Mouse (Mus musculus) left cerebral cortex, postnatal 25 days (tissue): ENCODE measurements around the gene Rdm1. TPM values are rescaled to one million over a fixed set of nuclear protein-coding genes. Genes with fewer than 3 reads are reported as not detected.
A peak's percentile ranks its signal among the peaks of the same experiment; 100 is the strongest.

ENCODE experiments used
- DNase-seq, 2 experiments: peaks; one replicate each; pipeline ENCODE4 v3.0.0; 2022; ENCODE audit warnings: low spot score in 2 of 2, mixed read lengths in 1 of 2
- intact Hi-C: fragments of 180-260 bp; cut with DNase I; formaldehyde crosslinking; loops from one replicate; pipeline ENCODE4 v1.15.1; 2025
- total RNA-seq, 2 experiments: library from RNA; stranded (reverse); gene quantifications; 2 replicates each; pipeline ENCODE4 v1.2.3; 2021

The Rdm1 gene
- total RNA-seq, 2 experiments from 2014 or later, result 6.0 to 7.2 TPM

DNA sequence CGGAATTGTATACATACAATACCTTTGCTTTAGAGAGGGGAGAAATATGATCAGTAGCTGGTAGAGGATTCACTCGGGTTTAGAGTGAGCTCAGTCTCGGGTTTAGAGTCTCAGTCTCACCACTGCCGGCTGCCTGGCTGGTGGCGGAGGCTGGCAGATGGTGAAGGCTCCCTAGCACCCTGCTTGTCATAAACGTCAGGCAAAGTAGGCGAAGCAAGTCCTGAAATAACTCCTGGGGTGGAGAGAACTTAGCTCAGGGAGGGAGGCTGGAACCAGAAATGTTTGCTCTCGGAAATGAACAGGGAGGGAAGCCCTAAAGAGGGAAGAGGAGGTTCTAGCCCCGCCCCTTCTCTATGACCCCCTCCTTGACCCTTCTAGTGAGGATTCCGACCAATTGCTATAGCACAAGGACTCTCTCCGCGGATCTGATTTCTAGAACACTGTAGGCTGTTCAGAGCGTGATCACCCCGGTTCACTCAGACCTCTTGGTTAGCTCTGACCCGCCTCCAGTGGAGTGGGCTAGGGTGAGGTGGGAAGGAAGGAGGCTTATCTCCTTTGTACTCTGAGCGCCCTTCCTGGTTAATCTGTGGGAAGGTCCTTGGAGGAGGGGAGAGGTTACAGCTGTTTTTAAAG is 46.1 kb downstream of the Rdm1 start:
- intact Hi-C loops, result loop anchor here (1.0 kb wide), 1 partner anchor 14 kb away; no protein-coding TSS in a partner anchor
- DNase-seq, result peak; percentile 78 to 96

DNA sequence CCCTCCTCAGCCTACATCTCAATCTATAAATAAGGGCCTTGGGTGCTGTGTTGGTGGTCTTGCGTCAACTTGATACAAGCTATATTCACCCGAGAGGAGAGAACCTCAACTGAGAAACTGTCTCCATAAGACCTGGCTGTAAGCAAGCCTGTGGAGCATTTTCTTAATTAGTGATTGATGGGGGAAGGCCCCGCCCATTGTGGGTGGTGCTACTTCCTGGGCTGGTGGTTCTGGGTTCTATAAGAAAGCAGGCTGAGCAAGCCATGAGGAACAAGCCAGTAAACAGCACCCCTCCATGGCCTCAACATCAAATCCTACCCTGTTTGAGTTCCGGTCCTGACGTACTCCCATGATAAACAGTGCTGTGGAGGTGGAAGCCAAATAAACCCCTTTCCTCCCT is 47.1 kb downstream of the Rdm1 start:
- no peak for DNase-seq
- intact Hi-C loops, result no loop called here

DNA sequence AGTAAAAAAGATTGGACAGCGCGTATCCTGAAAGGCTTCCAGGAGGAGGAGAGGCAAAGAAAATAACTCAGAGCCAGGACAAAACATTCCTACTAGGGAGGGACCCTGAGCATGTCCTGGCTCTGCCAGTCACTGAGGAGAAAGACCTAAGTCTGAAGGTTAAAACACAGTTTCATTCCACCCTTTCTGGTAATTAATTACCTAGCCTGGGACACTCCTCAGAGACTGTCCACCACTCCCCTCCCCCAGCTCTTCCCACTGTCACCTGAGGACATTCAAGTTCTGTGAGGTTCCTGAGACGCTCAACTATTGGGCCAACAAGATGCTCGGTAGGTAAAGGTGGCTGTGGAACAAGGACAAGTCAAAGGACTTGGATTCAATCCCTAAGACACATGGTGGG is 48.4 kb downstream of the Rdm1 start:
- intact Hi-C loops, result no loop called here
- DNase-seq, result no peak

DNA sequence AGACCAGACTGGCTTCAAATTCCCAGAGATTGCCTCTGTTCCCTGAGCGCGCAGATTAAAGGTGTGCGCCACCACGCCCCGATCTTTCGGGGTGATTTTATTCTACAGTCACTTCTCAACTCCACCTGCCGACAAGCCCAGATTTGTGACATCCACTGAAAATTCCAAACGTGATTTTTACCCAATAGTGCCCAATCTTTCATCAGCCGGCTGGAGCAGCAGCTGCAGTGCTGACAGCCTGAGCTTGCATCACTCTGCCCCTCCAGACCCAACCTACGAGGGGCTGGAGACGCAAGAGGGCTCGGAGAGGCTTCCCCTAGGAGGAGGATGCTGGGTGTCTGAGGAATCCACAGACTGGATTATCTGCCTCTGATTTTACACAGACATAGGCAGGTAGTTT is 50.7 kb downstream of the Rdm1 start:
- intact Hi-C loops, result no loop called here
- DNase-seq, result no peak

DNA sequence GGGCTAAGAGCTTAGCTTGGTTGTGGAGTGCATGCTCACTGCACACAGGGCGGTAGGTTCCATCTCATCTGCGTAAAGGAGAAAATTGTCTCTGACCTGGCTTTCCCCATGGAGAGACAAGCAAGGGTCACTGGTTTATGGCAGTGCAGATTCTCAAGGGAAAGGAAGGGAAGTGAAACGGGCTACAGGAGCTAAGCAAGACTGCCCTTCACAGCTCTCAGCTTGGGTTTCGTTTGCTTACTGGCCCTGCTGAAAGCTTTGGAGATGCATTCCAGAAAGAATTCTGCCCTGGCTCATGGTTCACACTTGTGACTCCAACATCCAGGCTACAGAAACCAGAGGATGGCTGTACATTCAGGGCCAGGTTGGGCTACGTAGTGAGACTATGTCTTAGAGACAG is 51.8 kb downstream of the Rdm1 start:
- intact Hi-C loops, result no loop called here
- DNase-seq, result no peak

DNA sequence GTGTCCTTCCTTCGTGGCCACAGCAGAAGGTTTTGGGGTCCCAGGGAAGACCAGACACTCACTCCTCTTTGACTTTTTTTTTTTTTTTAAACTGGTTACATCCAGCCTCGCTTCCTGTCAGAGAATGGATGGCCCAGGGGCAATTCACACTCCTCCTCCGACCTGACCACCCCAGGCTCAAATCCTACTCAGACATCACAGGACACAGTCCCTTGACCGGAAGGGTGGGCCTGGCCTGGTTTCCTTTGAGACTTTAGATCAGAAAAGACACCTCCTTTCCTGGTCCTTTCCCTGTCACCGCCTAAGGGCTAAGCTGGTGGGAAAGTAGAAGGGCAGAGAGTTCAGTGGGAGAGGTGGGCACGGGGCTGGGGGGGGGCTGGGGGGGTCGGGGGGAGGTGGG is 52.9 kb downstream of the Rdm1 start:
- intact Hi-C loops, result no loop called here
- no peak for DNase-seq

DNA sequence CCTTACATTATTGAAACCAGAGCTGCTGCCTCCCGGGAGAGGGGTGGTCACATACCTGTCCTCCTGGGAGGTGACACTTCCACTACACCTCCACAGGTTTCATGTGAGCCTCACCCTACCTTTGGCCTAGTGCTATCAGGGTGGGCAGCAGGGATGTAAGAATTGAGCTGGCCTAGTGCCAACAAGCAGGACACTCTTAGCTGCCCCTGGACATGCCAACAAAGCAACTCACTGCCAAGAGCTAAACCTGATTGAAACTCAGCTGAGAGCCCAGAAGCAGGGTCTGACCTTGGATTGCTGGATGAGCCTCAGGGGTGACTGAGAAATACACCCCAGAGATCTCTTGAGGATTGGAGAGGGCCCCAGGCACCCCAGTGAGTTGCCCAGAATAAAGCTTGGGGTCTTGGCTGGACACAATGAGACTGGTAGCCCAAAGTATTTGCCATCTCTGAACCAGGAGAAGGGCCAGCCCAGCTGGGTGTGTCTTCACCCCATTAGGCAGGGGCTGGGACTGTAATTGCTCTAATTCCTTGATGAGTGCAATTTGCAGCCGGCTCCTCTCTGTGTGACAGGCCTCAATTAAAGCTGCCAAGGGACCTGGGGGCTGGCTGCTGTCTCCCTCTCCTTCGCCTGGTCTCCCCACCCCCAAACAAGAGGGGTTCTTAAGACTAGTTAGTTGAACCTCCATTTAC is 53.8 kb downstream of the Rdm1 start:
- intact Hi-C loops, result no loop called here
- DNase-seq, result no peak

DNA sequence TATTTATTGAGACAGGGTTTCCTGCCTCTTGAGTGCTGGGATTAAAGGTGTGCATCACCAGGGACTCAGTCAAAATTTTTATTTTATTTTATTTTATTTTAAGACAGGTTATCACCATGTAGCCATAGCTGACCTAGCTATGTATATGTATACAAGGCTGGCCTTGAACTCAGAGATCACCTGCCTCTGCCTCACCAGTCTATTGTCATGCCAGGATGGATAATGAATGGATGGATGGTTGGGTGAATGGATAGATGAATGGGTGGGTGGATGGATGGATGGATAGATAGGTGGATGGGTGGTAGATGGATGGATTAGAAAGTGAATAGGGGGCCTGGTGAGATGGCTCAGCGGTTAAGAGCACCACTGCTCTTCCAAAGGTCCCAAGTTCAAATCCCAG is 55.0 kb downstream of the Rdm1 start:
- DNase-seq, result no peak
- intact Hi-C loops, result no loop called here

DNA sequence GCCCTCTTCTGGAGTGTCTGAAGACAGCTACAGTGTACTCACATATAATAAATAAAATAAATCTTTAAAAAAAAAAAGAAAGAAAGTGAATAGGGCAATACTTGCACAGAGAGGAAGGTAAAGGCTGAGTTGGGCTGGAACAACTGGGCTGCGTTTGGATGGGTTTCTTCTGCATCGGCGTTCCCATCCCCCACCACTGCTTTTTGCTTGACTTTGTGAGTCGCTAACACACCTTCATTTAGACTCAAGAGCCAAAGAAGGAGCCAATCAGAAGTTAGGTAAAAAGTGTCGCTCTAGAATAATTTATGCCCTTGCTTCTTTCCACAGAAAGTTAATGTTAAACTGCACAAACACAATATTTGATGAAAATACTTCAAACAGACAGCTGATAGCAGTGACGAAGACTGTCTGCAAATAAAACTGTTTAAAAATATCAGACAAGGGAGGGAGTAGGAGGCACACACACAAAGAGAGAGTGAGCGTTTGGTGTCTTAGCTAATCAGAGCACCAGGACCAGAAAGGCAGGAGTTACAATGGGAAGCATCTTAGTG is 55.5 kb downstream of the Rdm1 start:
- intact Hi-C loops, result no loop called here
- no peak for DNase-seq

Other genes with a start within 250 kb of the Rdm1 start
- gene Aarsd1, start 209.6 kb upstream of the Rdm1 start, total RNA-seq, result 10 to 100 TPM; 38.7 to 40.1 TPM
- 1 to 10 TPM; 5.9 to 6.6 TPM for gene Gm27029, start 202.4 kb upstream of the Rdm1 start, total RNA-seq
- 10 to 100 TPM; 35.6 to 37.0 TPM for gene Rundc1, start 202.1 kb upstream of the Rdm1 start, total RNA-seq
- 1 to 10 TPM; 4.0 to 6.0 TPM for gene Ptges3l, start 201.9 kb upstream of the Rdm1 start, total RNA-seq
- 10 to 100 TPM; 32.5 to 37.0 TPM for gene Rpl27, start 184.9 kb upstream of the Rdm1 start, total RNA-seq
- gene Ifi35, start 178.8 kb upstream of the Rdm1 start, total RNA-seq, result 1 to 10 TPM; 2.0 to 2.4 TPM
- gene Rnd2, start 162.2 kb upstream of the Rdm1 start, total RNA-seq, result 100 to 1,000 TPM; 149 to 175 TPM
- gene Vat1, start 161.0 kb upstream of the Rdm1 start, total RNA-seq, result 10 to 100 TPM; 36.7 to 39.9 TPM
- under 1 TPM; 0.69 to 0.80 TPM for gene Brca1, start 75.2 kb upstream of the Rdm1 start, total RNA-seq
- 100 to 1,000 TPM; 127 to 130 TPM for gene Nbr1, start 75.0 kb upstream of the Rdm1 start, total RNA-seq
- 1 to 10 TPM; 1.1 to 1.6 TPM for gene Tmem106a, start 45.0 kb upstream of the Rdm1 start, total RNA-seq
- gene Gm11634, start 27.9 kb upstream of the Rdm1 start, total RNA-seq, result not detected
- 10 to 100 TPM; 23.9 to 32.1 TPM for gene Arl4d, start 38.3 kb downstream of the Rdm1 start, total RNA-seq
- 10 to 100 TPM; 38.2 to 39.3 TPM for gene Dhx8, start 105.7 kb downstream of the Rdm1 start, total RNA-seq
- gene Etv4, start 158.2 kb downstream of the Rdm1 start, total RNA-seq, result 10 to 100 TPM; 18.1 to 20.3 TPM